Mouse (Mus musculus): ENCODE measurements around the gene Oxld1.

The Oxld1 gene

GRCm38 (mm10) chr11:120457772-120458751 lies at the start of gene Oxld1, which contains the start of gene Ccdc137:
Gene Oxld1 (minus strand): TSS chr11:120458068.
Gene Ccdc137 (plus strand): TSS chr11:120458115.
- in situ Hi-C loops (cut with MboI), result no loop called here

GRCm38 (mm10) chr11:120506899-120507298 lies 49.0 kb upstream of the Oxld1 start:
- in situ Hi-C loops (cut with MboI), result no loop called here

DNA sequence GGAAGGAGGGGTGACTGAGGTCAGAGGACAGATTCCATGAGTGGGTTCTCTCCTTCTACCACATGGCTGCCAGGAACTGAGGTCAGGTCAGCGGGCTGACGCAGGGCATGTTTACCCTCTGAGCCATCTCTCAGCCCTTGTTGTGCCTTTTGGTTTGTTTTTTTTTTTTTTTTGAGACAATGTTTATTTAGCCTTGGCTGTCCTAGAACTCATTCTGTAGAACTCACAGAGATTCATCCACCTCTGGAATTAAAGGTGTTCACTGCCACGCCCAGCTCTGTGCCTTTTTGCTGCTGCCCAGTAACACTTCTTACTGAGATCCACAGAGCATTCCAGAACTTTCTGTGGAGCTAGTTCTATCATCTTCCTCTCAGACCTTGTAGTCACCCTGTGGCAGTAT lies 47.8 kb upstream of the Oxld1 start:
- in situ Hi-C loops (cut with MboI), result no loop called here

DNA sequence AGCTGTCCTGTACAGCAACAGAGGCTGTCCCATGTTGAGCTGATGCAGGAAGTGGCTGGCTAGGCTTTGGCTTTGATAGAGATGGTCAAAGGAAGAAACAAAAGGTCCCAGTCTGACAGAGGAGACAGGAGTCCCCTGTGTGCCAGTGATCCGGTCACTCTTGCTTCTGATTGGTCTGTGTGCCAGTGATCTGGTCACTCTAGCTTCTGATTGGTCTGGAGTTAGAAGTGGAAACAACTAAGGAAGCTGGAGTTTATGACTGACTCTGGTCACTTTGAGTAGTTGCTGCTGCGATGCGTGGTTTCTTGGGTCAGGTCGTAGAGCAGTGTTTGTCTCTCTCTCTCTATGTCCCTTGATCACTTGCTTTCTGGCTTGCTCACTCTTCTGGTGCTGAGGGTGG lies 43.8 kb upstream of the Oxld1 start:
- in situ Hi-C loops (cut with MboI), result no loop called here

DNA sequence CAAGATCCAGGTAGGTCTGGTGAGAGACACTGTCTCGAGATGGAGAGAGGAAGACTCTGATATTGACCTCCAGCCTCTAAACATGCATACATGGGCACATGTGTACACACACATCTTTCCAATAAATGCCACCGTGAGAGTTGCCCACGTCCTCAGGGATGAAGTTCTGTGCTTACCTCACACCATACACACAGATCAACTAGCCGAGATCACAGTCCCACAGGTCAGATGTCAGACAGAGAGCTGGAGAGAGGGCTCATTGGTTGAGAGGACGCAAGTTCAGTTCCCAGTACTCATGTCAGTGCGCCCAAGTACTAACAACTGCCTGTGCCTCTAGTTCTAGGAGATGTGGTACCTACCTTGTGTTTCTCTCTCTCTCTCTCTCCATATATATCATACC lies 43.1 kb upstream of the Oxld1 start:
- in situ Hi-C loops (cut with MboI), result no loop called here

DNA sequence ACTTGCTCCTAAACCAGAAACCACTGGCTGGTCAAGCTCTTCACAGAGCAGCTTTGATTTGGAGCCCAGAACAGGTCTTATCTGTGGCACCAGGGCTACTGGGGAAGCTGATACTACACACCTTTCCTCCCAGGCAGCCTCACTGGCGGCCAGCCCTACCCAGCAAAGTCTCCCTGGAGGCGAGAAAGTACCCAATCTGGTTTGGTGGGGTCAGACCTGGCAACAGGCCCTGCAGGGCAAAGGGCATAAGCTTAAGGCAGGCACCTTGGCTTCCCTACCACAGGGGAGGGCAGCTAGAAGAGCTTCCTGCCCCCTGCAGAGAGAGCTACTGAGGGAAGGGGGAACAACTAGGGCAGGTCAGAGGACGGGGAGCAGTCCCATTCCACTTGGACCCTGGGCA lies 42.5 kb upstream of the Oxld1 start:
- in situ Hi-C loops (cut with MboI), result no loop called here

- in situ Hi-C loops (cut with MboI), result no loop called here
These were observed 42.0 kb upstream of the Oxld1 start for GRCm38 (mm10) chr11:120499894-120500293.

DNA sequence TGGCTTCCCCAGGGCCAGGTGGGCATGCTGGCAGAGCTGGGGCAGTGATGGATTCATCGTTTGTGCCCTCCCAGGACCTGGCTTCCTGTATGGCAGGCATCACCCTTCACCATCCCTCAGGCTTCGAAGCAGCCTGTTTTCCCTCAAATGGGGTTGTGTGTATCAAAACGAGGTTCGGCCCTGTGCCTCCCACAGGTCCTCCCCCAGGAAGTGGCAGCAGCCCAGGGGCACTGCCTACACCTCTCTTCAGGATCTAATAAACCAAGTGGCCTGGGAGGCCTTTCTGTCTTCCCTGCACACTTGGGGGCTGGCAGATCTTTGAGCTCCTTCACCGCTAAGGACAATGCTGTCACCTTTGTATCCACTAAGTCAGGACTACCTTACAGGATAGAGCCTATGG lies 41.0 kb upstream of the Oxld1 start:
- in situ Hi-C loops (cut with MboI), result no loop called here

- in situ Hi-C loops (cut with MboI), result no loop called here
These were observed 40.4 kb upstream of the Oxld1 start for GRCm38 (mm10) chr11:120498226-120498625.

- in situ Hi-C loops (cut with MboI), result no loop called here
These were observed 39.6 kb upstream of the Oxld1 start for GRCm38 (mm10) chr11:120497436-120497835.

- in situ Hi-C loops (cut with MboI), result no loop called here
These were observed 36.0 kb upstream of the Oxld1 start for GRCm38 (mm10) chr11:120493911-120494310.

- in situ Hi-C loops (cut with MboI), result no loop called here
These were observed 35.5 kb upstream of the Oxld1 start for GRCm38 (mm10) chr11:120493351-120493750.

GRCm38 (mm10) chr11:120492878-120493203 lies 35.0 kb upstream of the Oxld1 start:
- in situ Hi-C loops (cut with MboI), result no loop called here

- in situ Hi-C loops (cut with MboI), result no loop called here
These were observed 34.4 kb upstream of the Oxld1 start for GRCm38 (mm10) chr11:120492024-120492877.

- in situ Hi-C loops (cut with MboI), result no loop called here
These were observed 33.6 kb upstream of the Oxld1 start, which contains the start of gene Slc25a10 for GRCm38 (mm10) chr11:120491317-120492023. Gene Slc25a10 (plus strand): TSS chr11:120491840.

DNA sequence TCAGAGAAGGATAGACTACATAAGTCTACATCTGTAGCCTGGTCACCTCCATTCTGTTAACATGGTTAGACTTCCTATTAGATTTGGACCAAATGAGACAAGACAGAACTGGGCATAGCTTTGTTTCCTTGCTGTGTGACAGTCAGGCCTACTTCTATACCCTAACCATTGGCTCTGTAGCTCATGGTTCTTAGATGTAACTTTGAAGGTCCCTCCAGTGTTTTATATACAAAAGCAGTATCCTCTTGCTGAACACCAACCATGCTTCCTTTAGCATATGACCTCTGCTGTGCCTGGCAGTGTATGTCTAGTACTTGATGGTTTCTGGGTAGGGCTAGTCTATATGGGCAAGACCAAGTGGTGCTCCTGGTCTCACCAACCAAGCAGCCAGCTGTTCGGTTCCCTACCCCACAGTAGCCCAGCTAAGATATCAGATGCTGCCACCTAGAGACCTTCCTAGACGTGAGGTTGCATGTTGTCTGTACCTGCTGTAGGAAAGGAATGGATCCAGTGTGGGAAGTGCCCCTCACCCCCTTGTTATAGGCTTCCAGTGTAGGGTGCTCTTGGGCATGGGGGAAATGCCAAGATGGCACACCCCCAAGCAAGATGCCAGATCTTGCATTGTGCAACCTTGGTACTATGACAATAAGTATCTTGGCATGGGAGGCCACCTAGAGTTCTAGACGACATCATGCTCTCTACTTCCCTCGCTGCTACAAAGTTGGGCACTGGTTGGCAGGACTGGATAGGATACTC lies 32.6 kb upstream of the Oxld1 start:
- in situ Hi-C loops (cut with MboI), result no loop called here

DNA sequence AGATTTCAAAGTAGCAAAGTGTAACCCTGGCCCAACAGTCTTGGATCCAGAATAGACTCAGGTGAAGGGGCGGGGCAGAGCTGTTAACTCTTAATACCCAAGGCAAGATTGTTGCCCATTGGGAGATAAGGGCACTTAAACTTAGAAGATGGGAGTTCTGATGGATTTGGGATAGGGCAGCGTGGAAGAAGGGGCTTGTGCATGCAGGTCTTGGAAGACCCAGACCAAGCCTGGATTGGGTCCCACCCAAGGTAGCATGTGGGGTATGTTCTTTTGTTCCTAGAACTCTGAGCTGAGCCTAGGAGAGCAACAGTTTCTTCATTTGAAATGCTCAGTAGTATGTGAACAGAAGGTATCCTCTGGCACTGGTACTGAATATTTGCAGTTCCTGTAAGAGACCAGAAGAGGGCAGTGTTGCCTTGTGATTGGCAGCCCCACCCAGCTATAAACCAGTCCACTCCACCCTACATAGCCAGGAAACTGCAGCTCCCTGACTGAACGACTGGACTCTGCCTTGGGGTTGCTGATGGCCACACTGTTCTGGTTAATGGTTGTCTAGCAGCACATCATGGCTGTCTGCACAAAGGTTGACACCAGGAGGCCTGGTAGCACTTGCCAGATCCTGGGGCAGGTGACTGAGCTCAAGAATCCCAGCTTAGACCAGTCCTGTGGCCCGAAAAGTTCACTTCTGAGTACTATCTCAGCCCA lies 31.3 kb upstream of the Oxld1 start:
- in situ Hi-C loops (cut with MboI), result no loop called here

GRCm38 (mm10) chr11:120488516-120488915 lies 30.6 kb upstream of the Oxld1 start:
- in situ Hi-C loops (cut with MboI), result no loop called here

- in situ Hi-C loops (cut with MboI), result no loop called here
These were observed 27.4 kb upstream of the Oxld1 start for GRCm38 (mm10) chr11:120485251-120485650.

- in situ Hi-C loops (cut with MboI), result no loop called here
These were observed 26.6 kb upstream of the Oxld1 start, which contains the start of gene Mrpl12 for GRCm38 (mm10) chr11:120484265-120484981. Gene Mrpl12 (plus strand): TSS chr11:120484613.
